Mouse (Mus musculus): Measurements from ENCODE around the gene Cbarp. TPM values are rescaled to one million over a fixed set of nuclear protein-coding genes. Genes with fewer than 3 reads are reported as not detected.
"Not testable (repeated sequence)": the region's sequence is repeated elsewhere in the genome, so short reads cannot be mapped to it uniquely, and the experiment has no call there.

The Cbarp gene
- polyA plus RNA-seq, 1 experiment from 2014 or later: 2.6 TPM

DNA sequence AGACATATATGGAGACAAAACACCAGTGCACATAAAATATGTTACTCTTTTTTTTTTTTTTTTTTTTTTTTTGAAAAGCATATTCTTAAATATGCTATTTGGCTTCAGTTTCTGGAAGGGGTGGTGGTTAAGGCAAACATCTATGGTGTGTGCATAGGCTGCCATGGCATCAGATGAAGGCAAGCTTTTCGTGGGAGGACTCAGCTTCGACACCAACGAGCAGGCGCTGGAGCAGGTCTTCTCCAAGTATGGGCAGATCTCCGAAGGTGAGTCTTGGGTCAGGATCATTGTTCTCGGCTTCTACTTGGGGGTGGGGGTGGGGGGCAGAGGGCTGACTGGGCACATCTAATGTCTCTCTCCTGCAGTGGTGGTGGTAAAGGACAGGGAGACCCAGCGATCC lies 29.0 kb upstream of the Cbarp start:
- H3K4me1 ChIP-seq (ENCODE audit: control insufficient read depth in 2 of 2, insufficient read depth in 2 of 2, low read length in 2 of 2): peaks cover 21 to 51% of the 10 kb centered on the region in 2 experiments
- WGBS: 92% methylated on average over 7 of the region's 7 CpGs
- H3K4me3 ChIP-seq (ENCODE audit: control insufficient read depth in 1 of 2, insufficient read depth in 1 of 2, low read depth in 1 of 2, low read length in 2 of 2): no peak overlapping the region
- peaks cover 33% of the 10 kb centered on the region for H3K36me3 ChIP-seq (ENCODE audit: control insufficient read depth, insufficient read depth, low read length)
- peak overlapping the region; percentile 25; the same call in 1 of the 2 replicates for H3K9ac ChIP-seq (ENCODE audit: low read length)
- H3K27me3 ChIP-seq (ENCODE audit: control insufficient read depth, insufficient read depth, low read length): no peaks in the 10 kb centered on the region
- no peaks in the 10 kb centered on the region for H3K9me3 ChIP-seq (ENCODE audit: control insufficient read depth, low read length)
- no peak overlapping the region for H3K27ac ChIP-seq (replicated peaks in 1 of 2; ENCODE audit: control insufficient read depth in 1 of 2, insufficient read depth in 1 of 2, low read depth in 2 of 2, low read length in 2 of 2)
- H3K4me2 ChIP-seq (ENCODE audit: low read length): no peak overlapping the region
- no peak for ATAC-seq (ENCODE audit: insufficient number of reproducible peaks, insufficient read depth, low FRiP score, low read depth)

DNA sequence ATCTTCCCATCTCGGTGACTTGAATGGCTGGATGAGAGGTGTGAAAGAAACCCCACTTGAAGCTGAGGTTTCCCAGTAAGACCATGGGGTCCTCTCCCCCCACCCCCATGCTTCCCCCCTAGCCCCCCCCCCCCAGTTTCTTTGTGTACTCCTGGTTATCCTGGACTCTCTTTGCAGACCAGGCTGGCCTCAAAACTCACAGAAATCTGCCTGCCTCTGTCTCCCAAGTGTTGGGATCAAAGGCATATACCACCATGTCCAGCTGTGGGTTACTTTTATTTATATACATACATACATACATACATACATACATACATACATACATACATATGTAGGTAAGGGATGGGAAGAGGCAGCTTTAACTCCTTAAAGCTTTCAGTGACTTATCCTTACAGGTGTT lies 28.4 kb upstream of the Cbarp start:
- H3K9me3 ChIP-seq (ENCODE audit: control insufficient read depth, low read length): no peaks in the 10 kb centered on the region
- H3K27ac ChIP-seq (replicated peaks in 1 of 2; ENCODE audit: control insufficient read depth in 1 of 2, insufficient read depth in 1 of 2, low read depth in 2 of 2, low read length in 2 of 2): peak overlapping the region in 1 of 2 experiments; percentile 100; a peak in 1 of 4 replicates
- peak overlapping the region; percentile 99 for H3K9ac ChIP-seq (ENCODE audit: low read length)
- no peaks in the 10 kb centered on the region for H3K27me3 ChIP-seq (ENCODE audit: control insufficient read depth, insufficient read depth, low read length)
- peak overlapping the region; percentile 95 for H3K4me2 ChIP-seq (ENCODE audit: low read length)
- peak overlapping the region; percentile 59 to 90; a peak in 3 of 4 replicates for H3K4me3 ChIP-seq (ENCODE audit: control insufficient read depth in 1 of 2, insufficient read depth in 1 of 2, low read depth in 1 of 2, low read length in 2 of 2)
- H3K36me3 ChIP-seq (ENCODE audit: control insufficient read depth, insufficient read depth, low read length): peaks cover 33% of the 10 kb centered on the region
- H3K4me1 ChIP-seq (ENCODE audit: control insufficient read depth in 2 of 2, insufficient read depth in 2 of 2, low read length in 2 of 2): peaks cover 25 to 57% of the 10 kb centered on the region in 2 experiments
- 61% methylated on average over 1 of the region's 1 CpGs for WGBS
- ATAC-seq (ENCODE audit: insufficient number of reproducible peaks, insufficient read depth, low FRiP score, low read depth): no peak

- WGBS: under 1% methylated on average over 45 of the region's 48 CpGs
- H3K4me1 ChIP-seq (ENCODE audit: control insufficient read depth in 2 of 2, insufficient read depth in 2 of 2, low read length in 2 of 2): peaks cover 28 to 60% of the 10 kb centered on the region in 2 experiments
Measured at GRCm38 (mm10) chr10:80168038-80168661, 27.5 kb upstream of the Cbarp start.

DNA sequence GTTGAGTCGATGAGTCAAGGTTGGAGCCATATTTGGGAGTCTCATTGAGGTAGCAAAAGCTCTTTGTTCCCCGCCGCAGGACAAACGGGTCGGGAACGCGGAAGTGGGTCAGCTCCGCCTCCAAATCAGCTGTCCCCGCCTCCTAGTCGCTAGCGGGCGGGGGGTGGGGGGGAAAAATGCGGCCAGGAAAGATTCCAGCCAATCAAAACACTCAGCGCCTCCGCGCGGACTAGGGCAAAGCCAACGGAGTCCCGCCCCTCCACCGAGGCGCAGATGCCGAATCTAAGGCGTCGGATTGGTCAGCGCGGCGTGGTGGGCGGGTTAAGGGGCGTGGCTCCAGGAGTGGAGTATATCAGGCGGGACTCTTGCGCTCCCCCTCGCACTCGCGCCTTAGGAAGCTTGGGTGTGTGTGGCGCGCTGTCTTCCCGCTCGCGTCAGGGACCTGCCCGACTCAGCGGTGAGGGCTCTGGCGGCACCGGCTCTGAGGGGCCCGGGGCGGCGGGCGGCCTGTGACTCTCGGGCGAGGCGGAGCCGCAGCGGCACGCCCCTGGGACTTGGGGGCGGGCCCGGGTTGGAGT lies 26.9 kb upstream of the Cbarp start:
- no peaks in the 10 kb centered on the region for H3K9me3 ChIP-seq (ENCODE audit: control insufficient read depth, low read length)
- ATAC-seq (ENCODE audit: insufficient number of reproducible peaks, insufficient read depth, low FRiP score, low read depth): peak; percentile 88
- WGBS: 0% methylated on average over 53 of the region's 55 CpGs
- peak overlapping the region; percentile 59 to 90 for H3K4me3 ChIP-seq (ENCODE audit: control insufficient read depth in 1 of 2, insufficient read depth in 1 of 2, low read depth in 1 of 2, low read length in 2 of 2)
- H3K27ac ChIP-seq (replicated peaks in 1 of 2; ENCODE audit: control insufficient read depth in 1 of 2, insufficient read depth in 1 of 2, low read depth in 2 of 2, low read length in 2 of 2): peak overlapping the region; percentile 85 to 100
- H3K4me2 ChIP-seq (ENCODE audit: low read length): peak overlapping the region; percentile 95
- H3K9ac ChIP-seq (ENCODE audit: low read length): peak overlapping the region; percentile 99
- H3K27me3 ChIP-seq (ENCODE audit: control insufficient read depth, insufficient read depth, low read length): no peaks in the 10 kb centered on the region
- H3K4me1 ChIP-seq (ENCODE audit: control insufficient read depth in 2 of 2, insufficient read depth in 2 of 2, low read length in 2 of 2): peaks cover 31 to 62% of the 10 kb centered on the region in 2 experiments
- H3K36me3 ChIP-seq (ENCODE audit: control insufficient read depth, insufficient read depth, low read length): peaks cover 33% of the 10 kb centered on the region

More at GRCm38 (mm10) chr10:80168038-80168661, 27.5 kb upstream of the Cbarp start:
- Histone ChIP-seq H3K27ac (replicated peaks in 1 of 2; ENCODE audit: control insufficient read depth in 1 of 2, insufficient read depth in 1 of 2, low read depth in 2 of 2, low read length in 2 of 2) (peak overlapping the region; percentile 85 to 100), H3K4me3 (ENCODE audit: control insufficient read depth in 1 of 2, insufficient read depth in 1 of 2, low read depth in 1 of 2, low read length in 2 of 2) (peak overlapping the region; percentile 59 to 90), H3K4me2 (ENCODE audit: low read length) (peak overlapping the region; percentile 95), H3K36me3 (ENCODE audit: control insufficient read depth, insufficient read depth, low read length) (peaks cover 33% of the 10 kb centered on the region), H3K9ac (ENCODE audit: low read length) (peak overlapping the region; percentile 99), H3K27me3 (ENCODE audit: control insufficient read depth, insufficient read depth, low read length) (no peaks in the 10 kb centered on the region), H3K9me3 (ENCODE audit: control insufficient read depth, low read length) (no peaks in the 10 kb centered on the region)
- peak; percentile 51 for ATAC-seq (ENCODE audit: insufficient number of reproducible peaks, insufficient read depth, low FRiP score, low read depth)

DNA sequence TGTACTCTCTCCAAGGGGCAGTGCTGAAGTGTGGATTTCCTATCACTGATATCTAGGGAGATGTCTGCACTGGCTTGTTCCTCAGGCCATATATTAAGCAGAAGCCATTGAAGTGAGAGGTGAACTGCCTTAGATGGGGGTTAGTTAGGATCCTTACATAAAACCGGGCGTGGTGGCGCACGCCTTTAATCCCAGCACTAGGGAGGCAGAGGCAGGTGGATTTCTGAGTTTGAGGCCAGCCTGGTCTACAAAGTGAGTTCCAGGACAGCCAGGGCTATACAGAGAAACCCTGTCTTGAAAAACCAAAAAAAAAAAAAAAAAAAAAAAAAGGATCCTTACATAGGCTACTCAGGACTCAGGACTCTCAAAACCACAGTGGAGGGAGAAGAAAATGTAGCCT lies 25.5 kb upstream of the Cbarp start:
- Histone ChIP-seq H3K4me3 (ENCODE audit: control insufficient read depth in 1 of 2, insufficient read depth in 1 of 2, low read depth in 1 of 2, low read length in 2 of 2) (peak overlapping the region in 1 of 2 experiments; percentile 48; a peak in 1 of 4 replicates), H3K9ac (ENCODE audit: low read length) (peak overlapping the region; percentile 67), H3K4me1 (ENCODE audit: control insufficient read depth in 2 of 2, insufficient read depth in 2 of 2, low read length in 2 of 2) (peaks cover 36 to 70% of the 10 kb centered on the region in 2 experiments), H3K36me3 (ENCODE audit: control insufficient read depth, insufficient read depth, low read length) (peaks cover 20% of the 10 kb centered on the region), H3K4me2 (ENCODE audit: low read length) (peak overlapping the region; percentile 98), H3K27ac (replicated peaks in 1 of 2; ENCODE audit: control insufficient read depth in 1 of 2, insufficient read depth in 1 of 2, low read depth in 2 of 2, low read length in 2 of 2) (peak overlapping the region; percentile 80 to 100)
- H3K27me3 ChIP-seq (ENCODE audit: control insufficient read depth, insufficient read depth, low read length); ATAC-seq (ENCODE audit: insufficient number of reproducible peaks, insufficient read depth, low FRiP score, low read depth); H3K9me3 ChIP-seq (ENCODE audit: control insufficient read depth, low read length): not testable (repeated sequence)
- WGBS: 73% methylated on average over 4 of the region's 4 CpGs

GRCm38 (mm10) chr10:80165392-80166128 lies 24.9 kb upstream of the Cbarp start, which contains the start of gene Cirbp:
Gene Cirbp, plus strand, starts transcription at chr10:80165985.
- peaks cover 14% of the 10 kb centered on the region for H3K36me3 ChIP-seq (ENCODE audit: control insufficient read depth, insufficient read depth, low read length)
- H3K27me3 ChIP-seq (ENCODE audit: control insufficient read depth, insufficient read depth, low read length): no peaks in the 10 kb centered on the region
- WGBS: 8% methylated on average over 20 of the region's 20 CpGs
- H3K9ac ChIP-seq (ENCODE audit: low read length): peak within 1 kb of the TSS; percentile 72
- H3K9me3 ChIP-seq (ENCODE audit: control insufficient read depth, low read length): no peaks in the 10 kb centered on the region
- peak within 1 kb of the TSS; percentile 45 to 48 for H3K4me3 ChIP-seq (ENCODE audit: control insufficient read depth in 1 of 2, insufficient read depth in 1 of 2, low read depth in 1 of 2, low read length in 2 of 2)
- peak within 1 kb of the TSS; percentile 98 for H3K4me2 ChIP-seq (ENCODE audit: low read length)
- no peak for ATAC-seq (ENCODE audit: insufficient number of reproducible peaks, insufficient read depth, low FRiP score, low read depth)
- peaks cover 41 to 75% of the 10 kb centered on the region in 2 experiments for H3K4me1 ChIP-seq (ENCODE audit: control insufficient read depth in 2 of 2, insufficient read depth in 2 of 2, low read length in 2 of 2)
- peak within 1 kb of the TSS; percentile 80 to 100 for H3K27ac ChIP-seq (replicated peaks in 1 of 2; ENCODE audit: control insufficient read depth in 1 of 2, insufficient read depth in 1 of 2, low read depth in 2 of 2, low read length in 2 of 2)

DNA sequence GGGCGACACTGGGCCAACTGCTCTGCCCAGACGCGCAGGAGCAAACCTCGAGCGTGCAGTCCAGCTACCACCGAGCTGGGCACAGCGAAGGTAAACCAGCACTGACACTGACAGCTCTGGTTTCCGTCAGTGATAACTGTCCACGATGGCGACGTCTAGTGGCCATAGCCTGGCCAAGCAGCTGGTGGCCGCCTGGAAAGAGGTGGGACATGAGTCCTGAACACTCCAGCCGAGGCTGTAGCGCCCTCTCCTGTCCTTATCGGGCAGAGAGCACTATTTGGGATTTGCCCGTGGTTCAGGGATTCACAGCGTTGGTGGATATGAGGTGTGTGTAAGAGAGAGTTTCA lies 24.3 kb upstream of the Cbarp start:
- peak overlapping the region; percentile 45 to 48 for H3K4me3 ChIP-seq (ENCODE audit: control insufficient read depth in 1 of 2, insufficient read depth in 1 of 2, low read depth in 1 of 2, low read length in 2 of 2)
- H3K27me3 ChIP-seq (ENCODE audit: control insufficient read depth, insufficient read depth, low read length): no peaks in the 10 kb centered on the region
- WGBS: 0% methylated on average over 17 of the region's 17 CpGs
- no peaks in the 10 kb centered on the region for H3K9me3 ChIP-seq (ENCODE audit: control insufficient read depth, low read length)
- peak; percentile 29 for ATAC-seq (ENCODE audit: insufficient number of reproducible peaks, insufficient read depth, low FRiP score, low read depth)
- H3K27ac ChIP-seq (replicated peaks in 1 of 2; ENCODE audit: control insufficient read depth in 1 of 2, insufficient read depth in 1 of 2, low read depth in 2 of 2, low read length in 2 of 2): peak overlapping the region; percentile 80 to 100
- H3K36me3 ChIP-seq (ENCODE audit: control insufficient read depth, insufficient read depth, low read length): peaks cover 8% of the 10 kb centered on the region
- peaks cover 46 to 79% of the 10 kb centered on the region in 2 experiments for H3K4me1 ChIP-seq (ENCODE audit: control insufficient read depth in 2 of 2, insufficient read depth in 2 of 2, low read length in 2 of 2)
- H3K9ac ChIP-seq (ENCODE audit: low read length): peak overlapping the region; percentile 72
- H3K4me2 ChIP-seq (ENCODE audit: low read length): peak overlapping the region; percentile 98
